Mouse (Mus musculus): Measurements from ENCODE around the gene Pde4d. TPM values are rescaled to one million over a fixed set of nuclear protein-coding genes. Genes with fewer than 3 reads are reported as not detected.

Pde4d gene
- polyA plus RNA-seq, 1 experiment: not detected

DNA sequence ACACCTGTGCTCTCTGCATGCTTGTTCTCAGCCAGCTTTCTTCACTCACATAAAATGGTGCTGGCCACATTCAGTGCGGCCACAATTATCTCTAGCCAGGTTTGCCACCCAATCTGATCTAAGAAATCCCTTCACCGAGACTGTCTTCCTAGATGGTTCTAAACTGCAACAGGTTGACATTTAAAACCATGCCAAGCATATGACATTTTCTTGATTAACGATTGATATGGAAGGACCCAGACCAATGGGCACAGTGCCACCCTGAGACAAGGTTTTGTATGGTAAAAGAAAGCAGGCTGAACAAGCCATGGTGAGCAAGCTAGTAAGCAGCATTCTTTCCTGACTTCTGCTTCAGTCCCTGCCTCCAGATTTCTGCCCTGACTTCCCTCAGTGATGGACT, 18.0 kb upstream of the Pde4d start:
- H3K4me3 ChIP-seq (ENCODE audit: insufficient read depth, low read depth, low read length): no peak overlapping the region
- no peak overlapping the region for H3K27ac ChIP-seq (ENCODE audit: insufficient read depth, low read depth, low read length)
- TF ChIP-seq POLR2A (IDR thresholded peaks at IDR 0.05; ENCODE audit: insufficient read depth, low read depth, low read length): no peak
- TF ChIP-seq CTCF (IDR thresholded peaks at IDR 0.05; ENCODE audit: insufficient read depth, low read depth, low read length): no peak
- WGBS: 96% methylated on average over 3 of the region's 3 CpGs
- H3K4me1 ChIP-seq (ENCODE audit: control insufficient read depth, insufficient read depth, low read length): no peaks in the 10 kb centered on the region

DNA sequence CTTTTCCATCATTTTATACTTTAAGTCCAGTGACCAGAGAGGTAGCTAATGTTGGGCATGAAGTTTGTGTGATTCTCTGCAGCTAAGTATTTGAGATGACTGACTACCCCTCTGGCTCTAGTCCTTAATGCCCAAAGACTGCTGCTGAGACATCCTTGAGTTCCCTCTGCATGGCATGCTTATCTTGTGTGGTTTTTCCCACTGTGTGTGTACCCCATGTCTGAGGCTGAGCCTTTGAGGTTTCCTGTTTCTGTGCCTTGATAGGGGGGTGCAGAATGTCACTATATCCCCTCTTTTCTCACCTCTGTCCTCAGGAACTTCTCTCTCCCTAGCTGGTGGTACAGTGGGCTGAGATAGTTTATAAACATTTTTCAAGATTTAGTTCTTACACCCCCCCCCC, 14.1 kb upstream of the Pde4d start:
- no peak overlapping the region for H3K4me3 ChIP-seq (ENCODE audit: insufficient read depth, low read depth, low read length)
- H3K4me1 ChIP-seq (ENCODE audit: control insufficient read depth, insufficient read depth, low read length): no peaks in the 10 kb centered on the region
- TF ChIP-seq CTCF (IDR thresholded peaks at IDR 0.05; ENCODE audit: insufficient read depth, low read depth, low read length) (no peak), POLR2A (IDR thresholded peaks at IDR 0.05; ENCODE audit: insufficient read depth, low read depth, low read length) (no peak)
- no peak overlapping the region for H3K27ac ChIP-seq (ENCODE audit: insufficient read depth, low read depth, low read length)

DNA sequence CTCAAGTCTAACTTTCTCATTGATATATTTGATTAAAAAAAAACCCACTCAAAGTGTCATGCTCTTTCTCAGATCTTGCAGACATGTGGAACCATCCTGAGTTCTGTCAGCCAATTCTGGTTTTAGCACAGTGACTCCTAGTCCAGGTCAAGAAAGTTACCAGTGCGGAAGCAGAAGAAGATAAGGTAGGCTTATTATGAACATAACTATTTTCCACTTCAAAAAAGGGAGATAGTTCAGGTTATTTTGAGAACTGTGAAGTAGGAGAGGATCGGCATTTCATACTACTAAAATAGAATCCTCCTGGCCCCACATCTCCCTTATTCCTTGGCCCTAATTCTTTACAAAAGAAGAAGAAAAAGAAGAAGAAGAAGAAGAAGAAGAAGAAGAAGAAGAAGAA, 12.3 kb upstream of the Pde4d start:
- 88% methylated on average over 2 of the region's 2 CpGs for WGBS
- TF ChIP-seq CTCF (IDR thresholded peaks at IDR 0.05; ENCODE audit: insufficient read depth, low read depth, low read length): no peak
- no peak for TF ChIP-seq POLR2A (IDR thresholded peaks at IDR 0.05; ENCODE audit: insufficient read depth, low read depth, low read length)
- Histone ChIP-seq H3K4me3 (ENCODE audit: insufficient read depth, low read depth, low read length) (no peak overlapping the region), H3K4me1 (ENCODE audit: control insufficient read depth, insufficient read depth, low read length) (no peaks in the 10 kb centered on the region), H3K27ac (ENCODE audit: insufficient read depth, low read depth, low read length) (no peak overlapping the region)

DNA sequence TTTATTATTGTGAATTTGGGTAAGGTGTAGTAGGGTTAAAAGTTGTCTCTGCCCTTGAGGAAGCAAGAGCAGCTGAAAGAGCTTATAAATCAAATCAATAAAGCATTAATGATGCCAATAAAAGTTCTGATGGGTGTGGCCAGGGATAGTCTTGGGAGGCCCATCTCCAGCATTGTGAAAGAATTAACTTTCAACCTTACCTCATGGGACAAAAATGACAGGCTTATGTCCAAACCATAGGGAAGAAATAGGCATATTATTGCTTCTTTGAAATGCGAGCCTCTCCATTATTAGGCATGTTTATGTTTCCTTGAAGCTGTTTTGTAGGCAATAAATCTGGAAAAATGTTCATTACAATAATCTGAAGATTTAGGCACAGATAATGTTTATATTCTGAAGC, 10.7 kb upstream of the Pde4d start:
- Histone ChIP-seq H3K27ac (ENCODE audit: insufficient read depth, low read depth, low read length) (no peak overlapping the region), H3K4me3 (ENCODE audit: insufficient read depth, low read depth, low read length) (no peak overlapping the region), H3K4me1 (ENCODE audit: control insufficient read depth, insufficient read depth, low read length) (no peaks in the 10 kb centered on the region)
- no peak for TF ChIP-seq CTCF (IDR thresholded peaks at IDR 0.05; ENCODE audit: insufficient read depth, low read depth, low read length)
- no peak for TF ChIP-seq POLR2A (IDR thresholded peaks at IDR 0.05; ENCODE audit: insufficient read depth, low read depth, low read length)
- 100% methylated on average over 1 of the region's 1 CpGs for WGBS

DNA sequence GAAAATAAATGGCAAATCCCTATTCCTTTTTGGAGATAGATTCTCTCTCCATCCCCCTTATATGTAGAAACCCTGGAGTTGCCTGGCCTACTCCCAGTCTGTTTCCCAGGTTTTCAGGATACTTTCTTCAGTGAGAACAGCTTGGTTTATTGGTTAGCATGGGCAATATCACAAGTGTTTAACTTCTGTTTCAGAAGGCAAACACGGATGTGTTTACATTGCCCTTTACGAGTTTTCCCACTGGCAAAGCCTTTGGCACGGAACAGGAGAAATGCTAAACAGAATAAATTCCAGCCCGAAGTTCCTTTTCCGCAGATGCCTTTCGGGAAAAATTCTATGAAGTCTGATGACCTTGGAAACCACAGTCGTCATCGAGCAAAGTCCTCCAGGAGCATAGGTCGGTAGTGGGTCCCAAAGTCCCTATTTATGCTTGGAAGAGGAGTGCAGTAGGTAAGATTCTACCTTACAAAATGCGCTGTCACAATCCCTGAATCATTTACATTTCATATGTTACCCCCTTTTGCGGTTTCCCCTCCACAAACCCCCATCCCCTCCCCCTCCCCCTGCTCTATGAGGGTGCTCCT, 1.3 kb upstream of the Pde4d start:
- Histone ChIP-seq H3K4me3 (ENCODE audit: insufficient read depth, low read depth, low read length) (no peak overlapping the region), H3K4me1 (ENCODE audit: control insufficient read depth, insufficient read depth, low read length) (no peaks in the 10 kb centered on the region), H3K27ac (ENCODE audit: insufficient read depth, low read depth, low read length) (no peak overlapping the region)
- 90% methylated on average over 11 of the region's 11 CpGs for WGBS
- TF ChIP-seq CTCF (IDR thresholded peaks at IDR 0.05; ENCODE audit: insufficient read depth, low read depth, low read length) (no peak), POLR2A (IDR thresholded peaks at IDR 0.05; ENCODE audit: insufficient read depth, low read depth, low read length) (no peak)

DNA sequence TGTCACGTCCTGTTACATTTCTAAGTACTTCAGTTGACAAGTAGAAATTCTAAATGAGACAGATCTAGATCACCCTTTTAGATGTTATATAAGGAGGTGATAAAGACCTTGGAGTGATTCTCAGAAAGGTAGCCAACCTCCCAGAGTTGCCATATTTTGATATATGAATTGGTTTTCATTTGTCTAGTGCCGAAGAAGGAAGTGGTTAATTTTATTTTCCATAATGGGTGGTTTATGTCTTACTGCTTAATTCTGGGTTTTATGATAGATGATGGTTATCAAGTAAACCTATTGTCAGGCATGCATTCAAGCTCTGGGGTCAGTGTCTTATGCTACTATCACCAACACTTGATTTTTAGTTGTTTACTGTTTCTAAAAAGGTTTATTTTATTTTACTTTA, 1.4 kb downstream of the Pde4d start:
- WGBS: 92% methylated on average over 2 of the region's 2 CpGs
- TF ChIP-seq CTCF (IDR thresholded peaks at IDR 0.05; ENCODE audit: insufficient read depth, low read depth, low read length) (no peak), POLR2A (IDR thresholded peaks at IDR 0.05; ENCODE audit: insufficient read depth, low read depth, low read length) (no peak)
- H3K4me1 ChIP-seq (ENCODE audit: control insufficient read depth, insufficient read depth, low read length): no peaks in the 10 kb centered on the region
- no peak overlapping the region for H3K4me3 ChIP-seq (ENCODE audit: insufficient read depth, low read depth, low read length)
- no peak overlapping the region for H3K27ac ChIP-seq (ENCODE audit: insufficient read depth, low read depth, low read length)

DNA sequence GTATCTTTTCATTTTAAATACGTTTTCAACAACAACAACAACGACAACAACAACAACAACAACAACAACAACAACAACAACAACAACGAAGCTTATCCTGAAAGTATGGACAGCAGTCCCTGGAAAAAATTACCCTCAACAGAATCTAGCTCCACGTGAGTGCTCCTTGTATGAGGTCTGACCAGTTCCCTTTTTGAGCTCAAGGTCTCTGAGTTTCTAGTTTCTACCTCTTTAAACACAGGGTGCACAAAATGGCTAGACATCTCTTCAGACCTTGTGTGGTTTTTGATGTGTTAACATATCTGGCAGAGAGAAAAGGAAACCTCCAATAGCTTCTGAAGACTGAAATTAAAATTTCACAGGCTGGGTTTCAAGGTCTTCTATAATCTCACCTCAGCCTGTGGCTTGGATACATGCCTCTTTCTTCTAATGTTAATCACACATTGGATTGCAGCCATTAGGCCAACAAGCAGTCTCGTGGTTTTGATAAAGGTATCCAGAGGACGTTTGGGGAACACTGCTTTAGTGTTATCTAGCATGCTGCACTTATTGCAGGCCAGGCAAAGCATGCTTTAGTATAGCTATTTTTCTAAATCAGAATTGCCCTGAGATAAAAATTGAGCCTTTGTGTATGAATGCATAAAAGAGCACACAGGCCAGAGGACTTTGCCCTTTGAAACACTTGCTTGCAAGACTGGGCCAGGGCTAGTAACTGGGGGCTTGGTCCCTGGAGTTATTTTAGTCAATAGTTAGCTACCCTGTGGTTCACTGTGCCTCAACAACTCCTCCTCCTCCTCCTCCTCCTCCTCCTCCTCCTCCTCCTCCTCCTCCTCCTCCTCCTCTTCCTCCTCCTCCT, 3.5 kb downstream of the Pde4d start:
- TF ChIP-seq CTCF (IDR thresholded peaks at IDR 0.05; ENCODE audit: insufficient read depth, low read depth, low read length) (no peak), POLR2A (IDR thresholded peaks at IDR 0.05; ENCODE audit: insufficient read depth, low read depth, low read length) (no peak)
- 68% methylated on average over 6 of the region's 6 CpGs for WGBS
- H3K27ac ChIP-seq (ENCODE audit: insufficient read depth, low read depth, low read length): no peak overlapping the region
- H3K4me3 ChIP-seq (ENCODE audit: insufficient read depth, low read depth, low read length): no peak overlapping the region
- H3K4me1 ChIP-seq (ENCODE audit: control insufficient read depth, insufficient read depth, low read length): no peaks in the 10 kb centered on the region

DNA sequence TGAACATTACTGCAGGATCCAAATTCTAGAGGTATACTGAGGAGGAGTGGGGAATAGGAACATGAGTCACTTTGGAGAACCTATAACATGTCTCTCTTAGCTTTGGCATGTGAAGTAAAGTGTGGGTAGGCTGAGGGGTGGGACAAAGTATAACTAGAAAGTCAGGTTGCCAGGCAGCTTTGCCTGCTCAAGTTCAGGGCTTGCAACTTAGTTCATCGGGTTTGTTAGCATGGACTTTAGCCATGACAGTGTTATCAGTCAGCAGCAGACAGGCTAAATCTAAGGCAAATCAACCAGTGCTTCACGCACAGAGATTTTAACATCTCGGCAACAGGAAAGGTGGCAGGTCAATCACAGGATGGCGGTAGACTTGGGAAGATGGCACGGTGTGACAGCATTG, 12.8 kb downstream of the Pde4d start:
- TF ChIP-seq CTCF (IDR thresholded peaks at IDR 0.05; ENCODE audit: insufficient read depth, low read depth, low read length): no peak
- no peak for TF ChIP-seq POLR2A (IDR thresholded peaks at IDR 0.05; ENCODE audit: insufficient read depth, low read depth, low read length)
- WGBS: 95% methylated on average over 5 of the region's 5 CpGs

DNA sequence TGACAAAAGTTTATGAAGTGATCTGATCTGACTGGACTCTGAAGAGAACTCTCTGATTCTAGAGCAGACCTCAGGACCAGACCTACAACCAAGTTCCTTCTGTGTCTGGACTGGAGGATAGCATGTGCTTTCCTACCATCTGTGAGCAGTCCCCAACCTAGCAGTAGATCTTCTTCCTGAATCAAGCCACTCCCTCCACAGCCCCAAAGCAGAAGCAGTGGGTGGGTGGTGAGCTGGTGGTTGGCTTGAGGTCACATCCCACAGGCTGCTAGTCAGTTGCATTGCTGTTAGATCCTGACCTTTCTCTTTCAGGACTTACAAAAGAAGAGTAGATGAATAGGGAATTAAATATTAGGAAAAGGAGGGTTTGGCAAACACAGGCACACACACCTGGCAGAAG, 16.0 kb downstream of the Pde4d start:
- no peak overlapping the region for H3K27ac ChIP-seq (ENCODE audit: insufficient read depth, low read depth, low read length)
- H3K4me3 ChIP-seq (ENCODE audit: insufficient read depth, low read depth, low read length): no peak overlapping the region
- TF ChIP-seq POLR2A (IDR thresholded peaks at IDR 0.05; ENCODE audit: insufficient read depth, low read depth, low read length) (no peak), CTCF (IDR thresholded peaks at IDR 0.05; ENCODE audit: insufficient read depth, low read depth, low read length) (no peak)
- no peaks in the 10 kb centered on the region for H3K4me1 ChIP-seq (ENCODE audit: control insufficient read depth, insufficient read depth, low read length)

More for the DNA sequence above, 12.8 kb downstream of the Pde4d start:
- Histone ChIP-seq H3K27ac (ENCODE audit: insufficient read depth, low read depth, low read length) (no peak overlapping the region), H3K4me1 (ENCODE audit: control insufficient read depth, insufficient read depth, low read length) (no peaks in the 10 kb centered on the region), H3K4me3 (ENCODE audit: insufficient read depth, low read depth, low read length) (no peak overlapping the region)
